Mouse (Mus musculus) spleen, postnatal 10 days (tissue): ENCODE data around the gene Fancc.

Source experiments
- DNase-seq, 2 experiments: peaks; one replicate each; pipeline ENCODE4 v3.0.0; 2021 to 2022; ENCODE audit warnings: low spot score in 2 of 2

Gene Fancc

GRCm38 (mm10) chr13:63496646-63497582, at the start of gene Fancc:
TSS of gene Fancc (minus strand) at chr13:63497278.
- DNase-seq, result no peak

DNA sequence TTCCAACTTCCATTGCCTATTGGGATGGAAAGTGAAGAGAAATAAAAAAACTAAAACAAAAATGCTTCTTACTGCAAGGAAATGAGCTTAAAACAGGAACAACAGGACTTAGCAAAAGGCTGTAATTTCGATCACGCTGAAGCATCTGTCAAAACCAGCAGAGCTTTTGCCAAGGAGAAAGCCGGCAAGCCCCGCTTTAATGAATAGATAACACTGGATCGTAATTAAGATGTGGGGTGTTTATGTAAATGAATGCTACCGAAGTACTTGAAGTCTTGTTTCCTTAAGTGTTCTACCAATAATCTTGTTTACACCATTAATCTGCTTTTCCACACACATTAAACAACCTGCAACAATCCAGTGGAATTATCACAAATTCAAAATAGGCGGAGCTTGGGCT, 48.2 kb upstream of the Fancc start:
- DNase-seq, result no peak

GRCm38 (mm10) chr13:63544967-63545253, 47.8 kb upstream of the Fancc start:
- no peak for DNase-seq

DNA sequence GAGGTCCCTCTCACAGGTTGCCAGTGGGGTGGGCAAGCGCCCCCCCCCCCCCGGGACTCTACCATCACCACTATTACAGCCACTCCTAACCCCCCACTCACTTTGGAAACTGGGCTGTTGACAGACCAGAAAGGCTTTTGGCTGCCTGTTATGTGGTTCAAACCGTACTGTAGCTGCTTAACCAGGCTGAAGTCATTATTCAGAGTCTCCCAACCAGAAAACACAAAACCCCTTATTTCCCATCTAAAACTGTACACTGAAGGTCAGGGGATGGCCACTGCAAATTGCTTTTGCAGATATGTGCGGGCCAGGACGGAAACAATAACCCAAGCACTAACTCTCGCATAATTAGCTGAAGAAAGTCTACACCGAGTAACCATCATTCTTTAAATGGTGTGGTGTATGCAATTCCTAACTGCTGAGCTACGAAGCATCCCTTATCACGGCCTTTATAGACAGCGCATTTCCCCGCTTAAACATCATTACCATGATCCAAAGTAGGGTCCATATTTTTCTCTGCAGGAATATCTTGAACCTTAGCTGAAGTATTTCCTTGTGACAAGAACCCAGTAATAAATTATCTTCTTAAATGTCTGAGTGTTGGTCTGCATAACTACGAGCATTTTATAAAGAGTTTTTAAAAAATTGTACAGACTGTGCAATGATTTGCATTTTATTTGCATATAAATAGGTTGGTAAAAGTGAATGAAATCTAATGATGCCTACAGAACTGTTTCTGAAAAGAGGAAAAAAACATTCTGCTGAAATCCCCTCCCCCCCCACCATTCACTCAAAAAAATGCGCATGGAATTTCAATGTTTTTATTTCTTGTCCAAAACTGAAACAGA, 47.3 kb upstream of the Fancc start:
- DNase-seq, result no peak

GRCm38 (mm10) chr13:63543459-63543858, 46.4 kb upstream of the Fancc start:
- no peak for DNase-seq

DNA sequence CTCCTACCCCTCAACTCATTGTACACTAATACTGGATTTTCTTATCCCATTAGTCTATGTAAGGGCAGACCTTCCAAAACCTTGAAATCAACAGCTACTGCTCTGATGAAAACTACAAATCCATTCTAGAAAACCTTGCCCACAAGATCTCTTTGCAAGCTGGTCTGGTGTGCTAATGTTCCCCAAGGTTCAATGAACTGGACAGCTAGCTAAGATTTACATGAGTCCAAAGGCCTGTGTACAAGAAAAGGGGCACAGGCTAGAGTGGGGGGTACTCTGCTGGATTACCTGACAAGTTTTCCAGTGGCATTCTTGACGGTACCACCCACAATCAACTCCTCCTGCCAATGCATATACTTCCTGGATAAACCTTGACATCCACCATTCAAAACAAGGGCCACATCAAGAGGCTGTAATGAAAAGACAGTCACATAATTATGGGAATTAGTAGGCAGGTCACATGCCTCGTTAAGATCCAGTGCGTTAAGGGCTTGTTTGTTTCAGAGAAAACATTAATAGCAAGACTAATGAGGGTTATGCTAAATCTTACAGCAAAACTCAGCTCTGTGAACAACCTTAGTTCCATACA, 45.8 kb upstream of the Fancc start:
- DNase-seq, result no peak

DNA sequence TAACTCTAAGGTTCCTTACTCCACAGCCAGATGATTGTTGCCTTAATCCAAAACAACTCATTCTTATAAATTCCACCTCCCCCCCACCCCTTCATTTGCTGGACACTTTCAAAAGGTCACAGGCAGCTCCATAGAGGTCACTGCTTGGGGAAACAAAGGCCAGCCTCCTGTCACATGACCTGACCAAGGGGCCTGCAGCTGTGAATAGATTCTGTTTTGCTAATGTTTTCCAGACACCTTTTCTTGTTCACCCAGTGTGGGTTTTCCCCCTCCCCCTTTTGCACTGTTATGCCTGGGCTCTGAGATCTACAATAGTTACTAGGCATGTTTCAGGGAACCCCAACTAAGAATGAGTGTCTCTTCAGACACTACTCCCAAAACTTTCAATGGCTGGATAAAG, 44.4 kb upstream of the Fancc start:
- DNase-seq, result no peak

DNA sequence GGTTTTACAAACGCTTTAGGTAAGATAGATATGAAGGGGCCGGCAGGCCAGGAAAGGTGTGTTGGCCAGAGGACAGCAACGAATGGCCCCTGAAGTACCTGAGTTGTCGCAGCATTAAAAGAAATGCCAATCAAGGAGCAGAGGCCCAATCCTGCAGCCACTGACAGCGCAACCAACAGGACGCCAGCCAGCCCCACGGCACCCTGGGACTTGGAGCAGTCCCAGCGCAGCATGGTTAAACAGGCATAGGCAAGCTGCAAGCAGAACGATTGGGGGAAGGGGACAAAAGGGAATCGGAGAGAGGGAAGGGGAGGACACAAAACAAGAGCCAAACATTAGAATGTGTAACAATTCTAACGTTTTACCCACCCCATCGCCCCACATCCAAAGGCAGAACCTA, 43.5 kb upstream of the Fancc start:
- DNase-seq, result no peak

DNA sequence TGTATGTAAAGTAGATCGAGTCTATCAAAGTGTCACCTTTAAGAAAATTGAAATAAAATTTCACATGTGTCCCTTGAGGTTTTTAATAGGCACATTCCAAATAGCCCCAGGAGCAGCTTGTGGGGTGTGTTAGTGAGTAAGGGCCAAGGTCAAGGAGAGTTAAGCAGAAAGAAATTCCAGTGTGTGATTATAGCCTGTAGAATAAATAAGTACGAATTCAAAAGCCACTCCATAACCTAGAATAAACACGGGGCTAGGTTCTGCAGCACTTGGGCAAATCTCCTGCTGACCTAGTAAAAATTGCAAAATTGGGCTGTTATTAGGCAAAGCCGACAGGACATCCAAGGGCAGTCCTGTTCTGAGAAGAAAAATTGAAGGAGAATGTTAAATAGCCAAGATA, 37.9 kb upstream of the Fancc start:
- no peak for DNase-seq

DNA sequence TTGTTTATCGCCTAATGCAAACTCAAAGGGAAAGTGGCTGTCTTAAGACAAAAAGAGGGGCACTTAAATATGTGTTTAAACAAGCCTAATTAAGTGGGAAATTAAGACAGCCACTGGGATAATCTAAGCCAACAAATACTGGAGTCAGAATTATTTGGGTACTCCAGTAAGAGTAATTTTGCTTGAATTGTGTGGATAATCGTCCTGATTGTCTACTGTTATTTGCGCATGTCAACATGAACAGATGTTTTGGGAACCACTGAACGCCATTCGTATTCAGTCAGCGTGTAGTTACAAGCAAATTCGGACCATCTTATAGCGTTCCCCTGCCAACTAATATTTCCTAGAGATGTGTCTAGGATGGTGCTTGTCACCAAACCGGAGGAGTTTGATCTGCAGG, 33.8 kb upstream of the Fancc start:
- DNase-seq, result no peak

- no peak for DNase-seq
Measured at GRCm38 (mm10) chr13:63530371-63530764, 33.3 kb upstream of the Fancc start.

- no peak for DNase-seq
Measured at GRCm38 (mm10) chr13:63529602-63530370, 32.7 kb upstream of the Fancc start.

DNA sequence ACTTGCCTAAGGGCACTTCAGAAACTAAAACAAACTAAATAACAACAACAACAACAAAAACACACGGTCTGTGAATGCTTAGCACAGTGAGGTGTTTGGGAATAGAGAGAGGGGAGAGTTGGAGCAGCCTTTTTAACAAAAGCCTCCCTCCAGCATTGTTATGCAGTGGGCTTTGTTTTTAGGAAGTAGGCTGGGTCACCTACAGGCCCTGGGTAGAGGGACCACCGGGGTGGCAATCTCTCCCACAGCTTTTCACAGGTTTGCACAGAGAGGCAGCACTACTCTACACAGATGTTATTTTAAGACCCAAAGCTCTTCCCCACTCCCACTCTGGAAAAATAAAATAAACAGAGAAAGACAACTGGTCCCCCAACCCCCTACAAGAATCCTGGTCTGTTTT, 31.8 kb upstream of the Fancc start:
- no peak for DNase-seq

GRCm38 (mm10) chr13:63528164-63528675, 31.1 kb upstream of the Fancc start:
- peak; percentile 12 to 55 for DNase-seq

DNA sequence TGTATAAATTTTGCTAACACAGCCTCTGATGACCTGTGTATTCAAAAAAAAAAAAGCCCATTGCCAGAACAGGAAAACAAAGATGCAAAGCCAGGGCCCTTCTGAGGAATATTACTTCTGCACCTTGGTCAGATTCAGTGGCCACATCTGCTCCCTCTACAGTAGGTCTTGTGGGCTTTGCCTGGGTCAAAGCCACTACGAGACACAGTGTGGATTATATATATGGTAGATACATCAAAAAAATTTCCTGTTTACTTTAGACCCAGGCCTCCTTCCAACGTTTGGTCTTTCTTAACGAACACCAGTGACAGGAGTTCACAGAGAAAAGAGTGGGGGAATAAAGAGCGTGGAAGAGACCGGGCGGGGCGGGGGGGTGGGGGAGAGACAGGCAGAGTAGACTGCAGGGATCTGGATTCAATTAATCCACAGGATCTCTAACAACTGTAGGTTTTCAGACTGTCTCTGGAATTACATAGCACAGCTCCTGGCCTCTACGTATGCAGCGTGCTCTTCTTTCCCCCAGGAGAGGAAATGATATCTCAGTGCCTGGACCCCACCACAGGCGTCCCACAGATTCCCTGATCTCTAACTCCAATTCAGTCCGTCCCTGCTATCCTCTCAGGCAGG, 28.6 kb upstream of the Fancc start:
- no peak for DNase-seq

- DNase-seq, result no peak
Measured at GRCm38 (mm10) chr13:63524608-63525570, 27.8 kb upstream of the Fancc start.

DNA sequence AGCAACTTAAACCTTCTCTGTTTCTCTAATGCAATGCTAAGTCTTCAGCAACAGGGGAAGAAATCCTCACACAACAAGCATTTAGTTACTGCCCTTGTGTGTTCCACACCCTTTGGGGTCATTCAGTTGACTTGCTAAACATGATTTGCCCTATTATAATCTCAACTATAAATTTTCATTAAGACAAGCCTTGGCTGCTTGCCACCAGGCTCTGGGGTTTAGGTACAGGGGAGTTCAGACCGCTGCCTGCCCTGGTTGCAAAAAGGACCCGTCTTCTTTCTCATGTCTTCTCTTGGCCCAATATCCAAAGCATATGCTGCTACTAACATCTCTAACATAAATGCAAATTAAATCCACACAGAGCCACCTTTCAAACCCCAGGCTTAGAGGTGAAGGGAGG, 27.0 kb upstream of the Fancc start:
- DNase-seq, result no peak

DNA sequence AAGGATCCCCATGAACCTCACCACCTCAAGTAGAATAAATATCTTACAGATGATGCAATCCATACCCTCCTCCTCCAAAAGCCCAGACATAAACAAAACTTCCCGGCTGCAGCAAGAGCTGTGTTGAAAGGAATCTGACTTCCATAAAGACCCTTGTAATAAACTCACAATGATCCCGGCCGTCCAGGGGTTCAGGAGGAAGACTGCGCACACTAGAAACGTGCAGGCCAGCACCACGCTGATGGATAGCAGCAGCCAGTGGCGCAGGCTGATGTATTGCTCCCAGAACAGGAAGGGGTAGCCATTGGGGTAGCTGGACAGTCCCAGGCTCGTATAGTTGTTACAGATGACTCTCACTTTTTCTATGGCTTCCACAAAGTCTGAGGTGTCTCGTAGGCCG, 25.8 kb upstream of the Fancc start:
- no peak for DNase-seq

DNA sequence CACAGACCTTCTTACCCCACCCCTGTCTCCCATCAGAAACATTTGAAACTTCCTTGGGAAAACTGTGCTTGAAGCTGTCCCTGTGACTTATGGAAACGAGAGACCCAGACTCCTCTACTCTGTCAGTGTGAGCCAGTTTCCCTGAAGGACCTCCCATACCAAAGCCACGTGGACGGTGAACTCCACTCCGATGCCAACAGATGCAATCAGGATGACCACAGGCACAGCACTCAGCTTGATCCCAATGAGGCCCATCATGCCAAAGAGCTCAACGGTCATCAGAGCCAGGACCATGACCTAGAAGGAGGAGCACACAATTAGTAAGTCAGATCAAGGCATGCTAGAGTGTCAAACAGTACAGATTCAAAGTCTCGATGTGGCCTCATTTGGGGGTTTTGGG, 23.0 kb upstream of the Fancc start:
- DNase-seq, result no peak

GRCm38 (mm10) chr13:63516535-63516934, 19.5 kb upstream of the Fancc start:
- no peak for DNase-seq
